Mouse (Mus musculus) heart, embryonic 10.5 days (tissue): ENCODE measurements around the gene Fbxo45. TPM values are rescaled to one million over a fixed set of nuclear protein-coding genes. Genes with fewer than 3 reads are reported as not detected.
"Not testable (repeated sequence)": the region's sequence is repeated elsewhere in the genome, so short reads cannot be mapped to it uniquely, and the experiment has no call there.

ENCODE experiments used
- DNase-seq: peaks from one replicate; pipeline ENCODE4 v3.0.0-alpha.2; 2017; ENCODE audit warnings: low spot score
- H3K27ac ChIP-seq: fragments of 300-500 bp; sonication (generic); 2 replicates; pipeline ENCODE4 v1.5.1; 2016; ENCODE audit warnings: mild to moderate bottlenecking
- H3K27me3 ChIP-seq: fragments of 300-500 bp; sonication (generic); 2 replicates; pipeline ENCODE4 v1.6.1; 2016; ENCODE audit warnings: mild to moderate bottlenecking; ENCODE audit not compliant: poor library complexity, insufficient read depth, severe bottlenecking
- H3K36me3 ChIP-seq: fragments of 300-500 bp; sonication (generic); 2 replicates; pipeline ENCODE4 v1.6.1; 2016; ENCODE audit warnings: mild to moderate bottlenecking, moderate library complexity
- H3K4me1 ChIP-seq: fragments of 300-500 bp; sonication (generic); 2 replicates; pipeline ENCODE4 v1.6.1; 2016; ENCODE audit warnings: mild to moderate bottlenecking
- H3K4me3 ChIP-seq: fragments of 300-500 bp; sonication (generic); 2 replicates; pipeline ENCODE4 v1.5.1; 2016; ENCODE audit warnings: mild to moderate bottlenecking, moderate library complexity
- H3K9me3 ChIP-seq: fragments of 300-500 bp; sonication (generic); 2 replicates; pipeline ENCODE4 v1.6.1; 2016; ENCODE audit warnings: mild to moderate bottlenecking, moderate library complexity
- WGBS: fragments of 180-500 bp; shearing (Covaris S2); methylation state at CpG from one replicate; pipeline ENCODE4 v1.1.7; 2016; 5-methylcytosine and 5-hydroxymethylcytosine counted together
- polyA plus RNA-seq: library from polyadenylated mRNA; unstranded; fragments of >200 nt; fragmentation: Nextera tagmentation; extraction: Ambion mirVana; gene quantifications from 2 replicates; pipeline ENCODE4 v1.2.1, GENCODE M21; 2016

Fbxo45 gene
- polyA plus RNA-seq, 1 experiment from 2014 or later: 8.6 TPM

GRCm38 (mm10) chr16:32239428-32240312 is 7.3 kb downstream of the Fbxo45 start:
- Histone ChIP-seq H3K36me3 (peaks cover 29% of the 10 kb centered on the region), H3K27ac (no peak overlapping the region), H3K4me1 (peaks cover 24% of the 10 kb centered on the region), H3K4me3 (no peak overlapping the region), H3K27me3 (no peaks in the 10 kb centered on the region), H3K9me3 (no peaks in the 10 kb centered on the region)
- 62% methylated on average over 2 of the region's 2 CpGs for WGBS
- no peak for DNase-seq

GRCm38 (mm10) chr16:32237930-32238680 is 8.9 kb downstream of the Fbxo45 start:
- H3K9me3 ChIP-seq: no peaks in the 10 kb centered on the region
- no peak overlapping the region for H3K4me3 ChIP-seq
- WGBS: 62% methylated on average over 19 of the region's 19 CpGs
- peak overlapping the region; percentile 63; the same call in 1 of the 2 replicates for H3K27ac ChIP-seq
- peaks cover 20% of the 10 kb centered on the region; the same call in 1 of the 2 replicates for H3K4me1 ChIP-seq
- H3K36me3 ChIP-seq: peaks cover 42% of the 10 kb centered on the region
- DNase-seq: no peak
- H3K27me3 ChIP-seq: no peaks in the 10 kb centered on the region

GRCm38 (mm10) chr16:32232050-32232449 is 14.9 kb downstream of the Fbxo45 start:
- H3K36me3 ChIP-seq: peaks cover 41% of the 10 kb centered on the region
- not testable (repeated sequence) for H3K27ac ChIP-seq, DNase-seq, H3K4me3 ChIP-seq, H3K4me1 ChIP-seq, H3K27me3 ChIP-seq, H3K9me3 ChIP-seq
- WGBS: 60% methylated on average over 3 of the region's 3 CpGs

- H3K27ac ChIP-seq: no peak overlapping the region
Observed at GRCm38 (mm10) chr16:32222399-32222798, 24.6 kb downstream of the Fbxo45 start.

GRCm38 (mm10) chr16:32221803-32222202 is 25.2 kb downstream of the Fbxo45 start:
- H3K27ac ChIP-seq: no peak overlapping the region
- no peaks in the 10 kb centered on the region for H3K4me1 ChIP-seq
- no peaks in the 10 kb centered on the region for H3K9me3 ChIP-seq
- H3K27me3 ChIP-seq: no peaks in the 10 kb centered on the region
- H3K36me3 ChIP-seq: no peaks in the 10 kb centered on the region
- DNase-seq: no peak
- H3K4me3 ChIP-seq: no peak overlapping the region
- 82% methylated on average over 4 of the region's 4 CpGs for WGBS

More at GRCm38 (mm10) chr16:32222399-32222798, 24.6 kb downstream of the Fbxo45 start:
- H3K4me1 ChIP-seq: no peaks in the 10 kb centered on the region
- no peak for DNase-seq
- H3K4me3 ChIP-seq: no peak overlapping the region
- no peaks in the 10 kb centered on the region for H3K9me3 ChIP-seq
- H3K36me3 ChIP-seq: no peaks in the 10 kb centered on the region
- no peaks in the 10 kb centered on the region for H3K27me3 ChIP-seq

GRCm38 (mm10) chr16:32214804-32215576 is 32.0 kb downstream of the Fbxo45 start:
- Histone ChIP-seq H3K4me3 (no peak overlapping the region), H3K27ac (no peak overlapping the region), H3K9me3 (peaks cover 2% of the 10 kb centered on the region; the same call in 1 of the 2 replicates), H3K27me3 (no peaks in the 10 kb centered on the region), H3K36me3 (no peaks in the 10 kb centered on the region), H3K4me1 (0 out of 2 replicates have a peak, but pooled peaks cover 5% of the 10 kb centered on the region)
- DNase-seq: no peak
- WGBS: 69% methylated on average over 17 of the region's 17 CpGs

- Histone ChIP-seq H3K27ac (no peak overlapping the region), H3K36me3 (no peaks in the 10 kb centered on the region), H3K4me3 (no peak overlapping the region), H3K9me3 (peaks cover 9% of the 10 kb centered on the region; the same call in 1 of the 2 replicates), H3K4me1 (0 out of 2 replicates have a peak, but pooled peaks cover 5% of the 10 kb centered on the region), H3K27me3 (no peaks in the 10 kb centered on the region)
- DNase-seq: no peak
Observed at GRCm38 (mm10) chr16:32214156-32214555, 32.8 kb downstream of the Fbxo45 start.

- no peaks in the 10 kb centered on the region for H3K36me3 ChIP-seq
- whole genome bisulfite sequencing: 51% methylated on average over 3 of the region's 3 CpGs
- no peaks in the 10 kb centered on the region for H3K27me3 ChIP-seq
- H3K4me3 ChIP-seq: no peak overlapping the region
- H3K4me1 ChIP-seq: 0 out of 2 replicates have a peak, but pooled peaks cover 5% of the 10 kb centered on the region
- H3K27ac ChIP-seq: no peak overlapping the region
- no peak for DNase-seq
- peaks cover 7% of the 10 kb centered on the region; the same call in 1 of the 2 replicates for H3K9me3 ChIP-seq
Observed at GRCm38 (mm10) chr16:32204902-32205301, 42.1 kb downstream of the Fbxo45 start.

- no peaks in the 10 kb centered on the region for H3K36me3 ChIP-seq
- no peak for DNase-seq
- H3K4me3 ChIP-seq: no peak overlapping the region
- H3K27me3 ChIP-seq: no peaks in the 10 kb centered on the region
- 69% methylated on average over 6 of the region's 6 CpGs for WGBS
- H3K27ac ChIP-seq: no peak overlapping the region
- H3K4me1 ChIP-seq: 0 out of 2 replicates have a peak, but pooled peaks cover 5% of the 10 kb centered on the region
- no peaks in the 10 kb centered on the region for H3K9me3 ChIP-seq
Observed at GRCm38 (mm10) chr16:32202681-32203080, 44.3 kb downstream of the Fbxo45 start.

GRCm38 (mm10) chr16:32201004-32201325 is 46.0 kb downstream of the Fbxo45 start:
- H3K4me3 ChIP-seq: no peak overlapping the region
- no peaks in the 10 kb centered on the region for H3K36me3 ChIP-seq
- 73% methylated on average over 9 of the region's 9 CpGs for WGBS
- DNase-seq: no peak
- H3K9me3 ChIP-seq: no peaks in the 10 kb centered on the region
- H3K27me3 ChIP-seq: no peaks in the 10 kb centered on the region
- no peak overlapping the region; the same call in 1 of the 2 replicates for H3K27ac ChIP-seq
- 0 out of 2 replicates have a peak, but pooled peaks cover 5% of the 10 kb centered on the region for H3K4me1 ChIP-seq

- H3K36me3 ChIP-seq: no peaks in the 10 kb centered on the region
- peak overlapping the region; percentile 12 for H3K27ac ChIP-seq
- WGBS: 68% methylated on average over 21 of the region's 21 CpGs
- no peaks in the 10 kb centered on the region for H3K27me3 ChIP-seq
- DNase-seq: no peak
- H3K4me3 ChIP-seq: no peak overlapping the region
- no peaks in the 10 kb centered on the region for H3K9me3 ChIP-seq
- H3K4me1 ChIP-seq: 0 out of 2 replicates have a peak, but pooled peaks cover 5% of the 10 kb centered on the region
Observed at GRCm38 (mm10) chr16:32200256-32201003, 46.5 kb downstream of the Fbxo45 start.

GRCm38 (mm10) chr16:32190011-32190441 is 56.9 kb downstream of the Fbxo45 start:
- H3K27me3 ChIP-seq: no peaks in the 10 kb centered on the region
- peak overlapping the region; percentile 76; the same call in 1 of the 2 replicates for H3K27ac ChIP-seq
- DNase-seq: no peak
- WGBS: 44% methylated on average over 12 of the region's 12 CpGs
- 0 out of 2 replicates have a peak overlapping the region, but pooled peaks have one; percentile 27 for H3K4me3 ChIP-seq
- no peaks in the 10 kb centered on the region for H3K9me3 ChIP-seq
- peaks cover 10% of the 10 kb centered on the region for H3K4me1 ChIP-seq
- H3K36me3 ChIP-seq: no peaks in the 10 kb centered on the region
